Mouse (Mus musculus) small intestine, adult 2 months (tissue): ENCODE measurements around the gene Usp2. TPM values are rescaled to one million over a fixed set of nuclear protein-coding genes. Genes with fewer than 3 reads are reported as not detected.

Source experiments
- H3K27ac ChIP-seq: fragments of 200-500 bp; 2 replicates; pipeline ENCODE4 v1.5.1; 2012; ENCODE audit warnings: low read depth, low read length, control low read depth, inconsistent platforms; ENCODE audit not compliant: insufficient read depth
- H3K27me3 ChIP-seq: fragments of 200-500 bp; 2 replicates; pipeline ENCODE4 v1.6.1; 2012; ENCODE audit warnings: mild to moderate bottlenecking, moderate library complexity, low read length, inconsistent platforms; ENCODE audit not compliant: control insufficient read depth, insufficient read depth
- H3K36me3 ChIP-seq: fragments of 200-500 bp; 2 replicates; pipeline ENCODE4 v1.6.1; 2012; ENCODE audit warnings: mild to moderate bottlenecking, low read length, control low read depth, inconsistent platforms; ENCODE audit not compliant: control insufficient read depth, insufficient read depth
- H3K4me1 ChIP-seq: fragments of 200-500 bp; 2 replicates; pipeline ENCODE4 v1.6.1; 2012; ENCODE audit warnings: low read length, inconsistent platforms, mixed read lengths; ENCODE audit not compliant: control insufficient read depth, insufficient read depth, insufficient read length
- H3K4me3 ChIP-seq: fragments of 200-500 bp; 2 replicates; pipeline ENCODE4 v1.5.1; 2012; ENCODE audit warnings: low read depth, mild to moderate bottlenecking, control low read depth, inconsistent platforms, low read length, moderate library complexity
- CTCF ChIP-seq: fragments of 200-500 bp; IDR thresholded peaks from 2 replicates; pipeline ENCODE4 v1.5.1; 2012; ENCODE audit warnings: low read depth, mild to moderate bottlenecking, control low read depth, inconsistent platforms, low read length, moderate library complexity, mixed read lengths; ENCODE audit not compliant: insufficient replicate concordance, insufficient read length; ENCODE audit errors: extremely low read depth
- POLR2A ChIP-seq: fragments of 200-500 bp; IDR thresholded peaks from 2 replicates; pipeline ENCODE4 v1.6.1; 2012; ENCODE audit warnings: low read depth, mild to moderate bottlenecking, control low read depth, inconsistent platforms, low read length, moderate library complexity
- WGBS: fragments of 180-500 bp; shearing (Covaris S2); methylation state at CpG from one replicate; pipeline ENCODE4 v1.1.7; 2018; 5-methylcytosine and 5-hydroxymethylcytosine counted together
- polyA plus RNA-seq: library from polyadenylated mRNA; depleted of rRNA; stranded (reverse); fragments of >200 nt; gene quantifications from 2 replicates; pipeline ENCODE4 v1.2.3, GENCODE M21; 2012; rRNA removed

Gene Usp2
- polyA plus RNA-seq = 12.0 and 17.7 TPM in 2 replicates

DNA sequence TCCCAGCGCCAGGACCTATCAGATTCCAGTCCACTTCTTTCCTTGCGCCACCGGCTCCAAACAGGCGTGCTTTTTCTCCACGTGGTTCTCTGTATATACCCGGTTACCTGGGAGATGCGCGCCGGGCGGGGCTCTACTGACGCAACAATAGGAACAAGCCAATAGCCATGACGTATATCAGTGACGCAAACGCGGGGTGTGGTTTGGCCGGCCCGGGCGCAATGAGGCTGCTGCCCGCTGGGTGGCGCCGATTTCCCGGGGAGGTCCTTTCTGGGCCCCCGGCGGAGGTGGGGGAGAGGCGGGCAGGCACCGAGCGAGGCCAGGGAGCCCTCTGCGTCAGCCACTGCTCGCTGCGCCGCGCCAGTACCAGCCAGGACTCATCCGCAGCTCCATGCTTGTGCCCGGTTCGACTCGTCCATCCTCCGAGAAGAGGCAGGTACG is at the start of gene Usp2:
Gene Usp2, plus strand, starts transcription at position 237 of the 441 bp plus-strand sequence.
- peaks cover 3% of the 10 kb centered on the region; the same call in 1 of the 2 replicates for H3K4me1 ChIP-seq
- no peaks in the 10 kb centered on the region for H3K36me3 ChIP-seq
- H3K4me3 ChIP-seq = peak within 1 kb of the TSS; percentile 56
- no peak within 1 kb of the TSS for H3K27ac ChIP-seq
- TF ChIP-seq CTCF (peak; percentile 74), POLR2A (no peak)
- WGBS = under 1% methylated on average over 38 of the region's 38 CpGs
- H3K27me3 ChIP-seq = no peaks in the 10 kb centered on the region

DNA sequence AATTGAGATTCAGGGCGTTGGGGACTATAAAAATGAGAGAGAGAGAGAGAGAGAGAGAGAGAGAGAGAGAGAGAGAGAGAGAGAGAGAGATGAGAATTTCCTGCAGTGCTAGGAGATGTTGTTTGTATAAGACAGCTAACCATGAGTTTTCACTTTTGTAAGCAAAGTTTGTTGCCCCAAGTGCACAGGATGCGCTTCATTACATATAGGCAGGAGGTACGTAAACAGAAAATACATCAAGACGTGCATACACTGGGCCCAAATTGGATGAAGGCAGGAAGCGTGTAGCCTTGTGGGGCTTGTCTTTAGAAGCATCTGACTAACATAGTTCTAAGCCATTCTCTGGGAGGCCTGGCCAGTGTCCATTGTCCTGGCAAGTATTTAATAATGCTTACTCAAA is 49.0 kb upstream of the Usp2 start:
- no peak overlapping the region for H3K27ac ChIP-seq
- 73% methylated on average over 5 of the region's 5 CpGs for WGBS
- no peak overlapping the region for H3K4me3 ChIP-seq
- H3K27me3 ChIP-seq = no peaks in the 10 kb centered on the region
- TF ChIP-seq CTCF = no peak
- TF ChIP-seq POLR2A = no peak
- no peaks in the 10 kb centered on the region for H3K4me1 ChIP-seq
- no peaks in the 10 kb centered on the region for H3K36me3 ChIP-seq

DNA sequence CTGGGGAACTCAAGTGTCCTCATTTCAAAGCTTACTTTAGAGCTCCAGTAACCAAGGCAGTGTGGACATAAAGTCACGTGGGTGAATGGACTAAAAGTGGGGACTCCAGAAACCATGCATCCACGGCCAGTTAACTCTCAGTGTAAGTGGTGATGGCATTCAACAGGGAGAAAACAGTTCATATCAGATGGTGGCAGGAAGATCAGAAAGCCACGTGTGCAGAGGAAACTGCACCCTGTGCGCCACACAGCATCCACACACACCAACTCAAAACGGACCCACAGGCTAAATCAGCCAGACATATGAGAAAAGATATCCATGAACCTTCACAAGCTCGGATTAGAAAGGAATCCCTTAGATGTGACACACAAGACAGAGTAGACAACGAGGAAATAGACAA is 46.8 kb upstream of the Usp2 start:
- H3K4me1 ChIP-seq = no peaks in the 10 kb centered on the region
- H3K27ac ChIP-seq = no peak overlapping the region

DNA sequence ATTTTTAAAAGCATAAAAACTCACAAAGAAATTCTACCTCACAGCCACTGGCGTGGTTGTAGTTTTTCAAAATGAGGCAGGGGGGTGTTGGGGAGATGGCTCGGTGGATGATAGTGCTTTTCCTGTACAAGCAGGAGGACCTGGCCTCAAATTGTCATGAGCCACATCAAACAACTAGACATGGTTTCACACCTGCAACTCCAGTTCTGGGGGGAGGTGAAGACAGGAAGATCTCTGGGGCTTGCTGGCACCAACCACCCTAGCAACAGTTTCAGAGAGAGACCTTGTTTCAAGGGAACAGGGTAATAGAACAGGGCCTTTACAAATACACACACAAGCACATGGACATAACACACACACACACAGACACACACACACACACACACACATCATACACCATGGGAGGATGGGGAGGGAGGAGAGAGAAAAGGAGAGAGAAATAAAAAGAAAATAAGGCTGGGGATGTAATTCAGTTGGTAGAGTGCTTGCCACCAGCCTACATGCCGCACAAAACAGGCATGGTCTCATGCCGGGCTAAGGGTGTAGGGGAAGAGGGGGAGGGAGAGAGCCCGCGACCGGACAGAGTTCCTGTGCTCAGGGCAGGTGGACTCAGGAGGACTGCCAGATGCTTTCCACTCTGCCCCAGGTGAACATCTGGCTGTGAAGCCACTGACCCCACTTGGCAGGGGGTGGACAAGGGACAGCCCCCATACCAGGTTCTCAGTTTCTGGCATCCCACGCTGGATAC is 44.5 kb upstream of the Usp2 start:
- 58% methylated on average over 8 of the region's 8 CpGs for WGBS
- TF ChIP-seq CTCF (no peak), POLR2A (no peak)
- no peaks in the 10 kb centered on the region for H3K4me1 ChIP-seq
- no peak overlapping the region for H3K27ac ChIP-seq
- no peaks in the 10 kb centered on the region for H3K27me3 ChIP-seq
- H3K36me3 ChIP-seq = no peaks in the 10 kb centered on the region
- H3K4me3 ChIP-seq = no peak overlapping the region

More for the DNA sequence above, 46.8 kb upstream of the Usp2 start:
- H3K27me3 ChIP-seq = no peaks in the 10 kb centered on the region
- 67% methylated on average over 7 of the region's 7 CpGs for WGBS
- H3K4me3 ChIP-seq = no peak overlapping the region
- no peaks in the 10 kb centered on the region for H3K36me3 ChIP-seq
- TF ChIP-seq POLR2A = no peak
- no peak for TF ChIP-seq CTCF

DNA sequence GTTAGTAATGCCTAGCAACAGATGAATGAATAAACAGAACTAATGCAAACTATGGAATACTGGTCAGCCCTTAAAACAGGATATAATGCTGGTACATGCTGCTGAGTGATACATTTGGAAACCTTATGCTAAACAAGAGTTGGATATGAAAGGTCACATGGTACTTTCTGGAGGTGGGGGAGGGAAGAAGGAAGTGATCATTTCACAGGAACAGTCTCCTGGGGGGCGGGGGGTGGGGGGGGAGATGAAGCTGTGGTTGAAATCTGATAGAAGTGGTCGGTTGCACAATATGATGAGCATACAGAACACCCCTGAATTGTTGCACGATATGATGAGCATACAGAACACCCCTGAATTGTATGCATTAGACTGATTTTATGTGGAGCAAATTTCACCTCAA is 42.7 kb upstream of the Usp2 start:
- Histone ChIP-seq H3K27me3 (no peaks in the 10 kb centered on the region), H3K36me3 (no peaks in the 10 kb centered on the region), H3K27ac (no peak overlapping the region), H3K4me1 (no peaks in the 10 kb centered on the region), H3K4me3 (no peak overlapping the region)
- 60% methylated on average over 3 of the region's 3 CpGs for WGBS
- TF ChIP-seq CTCF (no peak), POLR2A (no peak)

DNA sequence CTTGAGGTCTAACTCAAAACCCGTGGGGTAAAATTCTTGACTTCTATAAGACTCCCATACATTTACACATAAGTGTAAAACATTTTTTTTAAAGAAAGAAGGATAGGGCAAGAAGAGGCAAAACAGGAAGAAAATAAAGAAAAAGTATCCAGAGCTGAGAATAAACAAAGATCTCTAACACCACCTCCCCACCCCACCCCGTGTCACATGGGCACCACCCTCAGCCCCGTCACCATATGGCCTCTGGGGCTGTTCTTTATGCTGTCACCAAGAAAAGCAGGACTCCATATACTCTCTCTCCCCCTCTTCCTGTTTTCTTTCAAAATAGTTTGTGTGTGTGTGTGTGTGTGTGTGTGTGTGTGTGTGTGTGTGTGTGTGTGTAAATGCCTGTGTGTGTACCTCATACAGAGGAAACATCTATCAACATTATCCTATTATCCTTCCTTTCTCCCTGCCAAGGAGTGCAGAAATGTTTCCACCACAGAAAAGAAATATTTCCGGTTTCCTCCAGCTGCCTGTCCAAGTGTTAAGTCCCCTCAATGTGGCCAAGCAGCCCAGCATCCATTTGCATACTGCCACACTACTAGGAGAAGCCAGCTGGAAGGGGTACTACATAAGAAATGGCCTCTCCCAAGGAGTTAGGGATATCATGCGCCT is 37.1 kb upstream of the Usp2 start:
- no peak overlapping the region for H3K4me3 ChIP-seq
- H3K36me3 ChIP-seq = no peaks in the 10 kb centered on the region
- 41% methylated on average over 5 of the region's 5 CpGs for WGBS
- TF ChIP-seq POLR2A = no peak
- no peak for TF ChIP-seq CTCF
- H3K27me3 ChIP-seq = no peaks in the 10 kb centered on the region
- H3K4me1 ChIP-seq = no peaks in the 10 kb centered on the region
- no peak overlapping the region for H3K27ac ChIP-seq

DNA sequence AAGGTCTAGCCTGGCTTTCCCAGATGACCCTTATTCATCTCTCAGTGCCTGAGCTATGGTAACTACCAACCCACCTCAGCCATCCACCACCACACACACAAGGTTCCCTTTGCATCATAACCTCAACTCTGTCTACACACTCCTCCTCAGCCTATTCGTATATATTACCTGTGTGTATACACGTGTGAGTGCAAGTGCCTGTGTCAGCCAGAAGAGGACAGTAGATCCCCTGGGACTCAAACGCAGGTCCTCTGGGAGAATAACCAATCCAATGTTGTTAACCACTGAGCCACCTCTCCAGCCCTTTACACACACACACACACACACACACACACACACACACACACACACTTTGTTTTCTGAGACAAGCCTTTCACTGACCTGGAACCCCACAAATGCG is 36.2 kb upstream of the Usp2 start:
- no peaks in the 10 kb centered on the region for H3K27me3 ChIP-seq
- no peak overlapping the region for H3K4me3 ChIP-seq
- H3K27ac ChIP-seq = no peak overlapping the region
- no peaks in the 10 kb centered on the region for H3K36me3 ChIP-seq
- H3K4me1 ChIP-seq = no peaks in the 10 kb centered on the region
- WGBS = 84% methylated on average over 4 of the region's 4 CpGs
- TF ChIP-seq CTCF (no peak), POLR2A (no peak)
